17 mouse cellular contexts compared by ENCODE assay signal in genomic region chr14:121064726-121065125, GRCm38 (mm10). TPM values are rescaled to one million over a fixed set of nuclear protein-coding genes. Genes with fewer than 3 reads are reported as not detected.
DNase-seq lines count a peak whose midpoint lies in the region; ATAC-seq lines count a peak whose summit lies in the region.
"Had no signal": no experiment of that assay in that cellular context is flagged by ENCODE, and none has a peak within 500 bp of the region (broad histone marks: within the 10 kb centered on the region; RNA-seq: fewer than 3 reads in every experiment).

No protein-coding gene starts in this region.

- peaks cover 54% of the 10 kb centered on the region for H3K4me1 ChIP-seq in forebrain, embryonic 13.5 days
- H3K4me1 ChIP-seq in forebrain, embryonic 10.5 days = peaks cover 52% of the 10 kb centered on the region
- peaks cover 45% of the 10 kb centered on the region for H3K4me1 ChIP-seq in hindbrain, embryonic 15.5 days (replicated peaks)
- H3K4me1 ChIP-seq in hindbrain, embryonic 14.5 days (replicated peaks; ENCODE audit: control insufficient read depth, insufficient read depth, low read length) = peaks cover 25% of the 10 kb centered on the region
- peaks cover 39% of the 10 kb centered on the region for H3K4me1 ChIP-seq in neural tube, embryonic 15.5 days

- WGBS in forebrain, embryonic 13.5 days = 19% methylated on average over 1 of the region's 1 CpGs
- 75% methylated on average over 1 of the region's 1 CpGs for whole genome bisulfite sequencing in forebrain, embryonic 10.5 days
- WGBS in hindbrain, embryonic 15.5 days = 45% methylated on average over 1 of the region's 1 CpGs
- WGBS in hindbrain, embryonic 14.5 days = 29% methylated on average over 1 of the region's 1 CpGs
- 58% methylated on average over 1 of the region's 1 CpGs for WGBS in neural tube, embryonic 15.5 days

- H3K27me3 ChIP-seq in forebrain, embryonic 13.5 days = no peaks in the 10 kb centered on the region
- no peaks in the 10 kb centered on the region for H3K27me3 ChIP-seq in forebrain, embryonic 10.5 days (ENCODE audit: poor library complexity, severe bottlenecking)
- H3K27me3 ChIP-seq in hindbrain, embryonic 15.5 days = no peaks in the 10 kb centered on the region
- no peaks in the 10 kb centered on the region for H3K27me3 ChIP-seq in hindbrain, embryonic 14.5 days (ENCODE audit: control insufficient read depth, insufficient read depth, low read length)
- no peaks in the 10 kb centered on the region for H3K27me3 ChIP-seq in neural tube, embryonic 15.5 days (replicated peaks)
- H3K27me3 ChIP-seq: heart, embryonic 15.5 days; hindbrain, embryonic 13.5 days had no signal

- H3K4me2 ChIP-seq in forebrain, embryonic 13.5 days = no peak overlapping the region
- no peak overlapping the region for H3K4me2 ChIP-seq in hindbrain, embryonic 15.5 days
- no peak overlapping the region for H3K4me2 ChIP-seq in hindbrain, embryonic 14.5 days (replicated peaks)
- H3K4me2 ChIP-seq in neural tube, embryonic 15.5 days = no peak overlapping the region
- H3K4me2 ChIP-seq: heart, embryonic 11.5 days; heart, embryonic 15.5 days; hindbrain, embryonic 13.5 days had no signal

- peaks cover 5% of the 10 kb centered on the region; the same call in 1 of the 2 replicates for H3K36me3 ChIP-seq in forebrain, embryonic 13.5 days (ENCODE audit: poor library complexity, severe bottlenecking)
- peaks cover 14% of the 10 kb centered on the region for H3K36me3 ChIP-seq in forebrain, embryonic 10.5 days (replicated peaks)
- 0 out of 2 replicates have a peak, but pooled peaks cover 4% of the 10 kb centered on the region for H3K36me3 ChIP-seq in hindbrain, embryonic 15.5 days
- peaks cover 4% of the 10 kb centered on the region; the same call in 1 of the 2 replicates for H3K36me3 ChIP-seq in hindbrain, embryonic 14.5 days (replicated peaks; ENCODE audit: control insufficient read depth, insufficient read depth)
- H3K36me3 ChIP-seq in neural tube, embryonic 15.5 days = 0 out of 2 replicates have a peak, but pooled peaks cover 6% of the 10 kb centered on the region

- no peak for DNase-seq in forebrain, embryonic 10.5 days (ENCODE audit: extremely low spot score, low spot score)
- no peak for DNase-seq in hindbrain, embryonic 14.5 days (ENCODE audit: low spot score)
- DNase-seq in Muller cell, postnatal 12 days (ENCODE audit: inconsistent ontology term) = peak; percentile 46
- peak; percentile 64 for DNase-seq in brain, adult 2 months (ENCODE audit: low read depth, low spot score)
- DNase-seq: adrenal gland, adult 8-10 months; adrenal gland, postnatal 36 days; gastrocnemius, postnatal 14 days; heart, adult 2 months; heart, postnatal 14 days; kidney, adult 18-20 months had no signal

- H3K4me3 ChIP-seq in forebrain, embryonic 13.5 days = no peak overlapping the region
- H3K4me3 ChIP-seq in forebrain, embryonic 10.5 days = no peak overlapping the region
- H3K4me3 ChIP-seq in hindbrain, embryonic 15.5 days = no peak overlapping the region
- no peak overlapping the region for H3K4me3 ChIP-seq in hindbrain, embryonic 14.5 days (replicated peaks; ENCODE audit: low read length)
- no peak overlapping the region for H3K4me3 ChIP-seq in neural tube, embryonic 15.5 days (replicated peaks)
- H3K4me3 ChIP-seq: embryonic facial prominence, embryonic 10.5 days; heart, adult 2 months; heart, embryonic 15.5 days; hindbrain, embryonic 13.5 days had no signal

- no peak for ATAC-seq in forebrain, embryonic 13.5 days
- no peak for ATAC-seq in hindbrain, embryonic 15.5 days (ENCODE audit: low FRiP score, low read depth)
- no peak for ATAC-seq in hindbrain, embryonic 14.5 days (ENCODE audit: low FRiP score)
- ATAC-seq in neural tube, embryonic 15.5 days (ENCODE audit: low FRiP score) = no peak

- peak overlapping the region; percentile 48; the same call in 1 of the 2 replicates for H3K27ac ChIP-seq in forebrain, embryonic 13.5 days
- H3K27ac ChIP-seq in forebrain, embryonic 10.5 days = no peak overlapping the region
- H3K27ac ChIP-seq in hindbrain, embryonic 15.5 days (replicated peaks) = 0 out of 2 replicates have a peak overlapping the region, but pooled peaks have one; percentile 25
- no peak overlapping the region for H3K27ac ChIP-seq in hindbrain, embryonic 14.5 days
- no peak overlapping the region for H3K27ac ChIP-seq in neural tube, embryonic 15.5 days (replicated peaks)
- H3K27ac ChIP-seq: embryonic facial prominence, embryonic 10.5 days; heart, adult 2 months; heart, embryonic 15.5 days; hindbrain, embryonic 13.5 days had no signal

- no peaks in the 10 kb centered on the region for H3K9me3 ChIP-seq in forebrain, embryonic 13.5 days (replicated peaks)
- H3K9me3 ChIP-seq in forebrain, embryonic 10.5 days = peaks cover 6% of the 10 kb centered on the region
- H3K9me3 ChIP-seq in hindbrain, embryonic 15.5 days = no peaks in the 10 kb centered on the region
- no peaks in the 10 kb centered on the region for H3K9me3 ChIP-seq in hindbrain, embryonic 14.5 days (ENCODE audit: control insufficient read depth, low read length)
- no peaks in the 10 kb centered on the region for H3K9me3 ChIP-seq in neural tube, embryonic 15.5 days (replicated peaks)
- H3K9me3 ChIP-seq: heart, embryonic 15.5 days; hindbrain, embryonic 13.5 days had no signal

- no peak overlapping the region for H3K9ac ChIP-seq in forebrain, embryonic 13.5 days
- H3K9ac ChIP-seq in hindbrain, embryonic 15.5 days = no peak overlapping the region
- no peak overlapping the region for H3K9ac ChIP-seq in hindbrain, embryonic 14.5 days
- no peak overlapping the region for H3K9ac ChIP-seq in neural tube, embryonic 15.5 days (replicated peaks)
- H3K9ac ChIP-seq: heart, embryonic 15.5 days; hindbrain, embryonic 13.5 days had no signal

RNA-seq across cellular contexts. Expression of gene Farp1, which starts 29.7 kb away (rescaled TPM):
- polyA plus RNA-seq in forebrain, embryonic 13.5 days (2015; fragmentation: Nextera tagmentation; extraction: Ambion mirVana) = 15.9 and 17.7 TPM in 2 replicates
- 21.7 and 22.9 TPM in 2 replicates for polyA plus RNA-seq in forebrain, embryonic 10.5 days (2016; fragmentation: Nextera tagmentation; extraction: Ambion mirVana)
- 34.1 and 38.1 TPM in 2 replicates for polyA plus RNA-seq in hindbrain, embryonic 15.5 days (2015; fragmentation: Nextera tagmentation; extraction: Ambion mirVana)
- 44.6 and 45.2 TPM in 2 replicates for polyA plus RNA-seq in hindbrain, embryonic 14.5 days (2014; fragmentation: Nextera tagmentation; extraction: Ambion mirVana)
- polyA plus RNA-seq in neural tube, embryonic 15.5 days (2015; fragmentation: Nextera tagmentation; extraction: Ambion mirVana) = 28.1 and 28.5 TPM in 2 replicates

Comparison
In these comparisons a context has a peak if more than half of its experiments do, and no peak if none do; other contexts are left out.
1. H3K27ac ChIP-seq: peak in forebrain, embryonic 13.5 days (single experiment) and hindbrain, embryonic 15.5 days (single experiment); none in forebrain, embryonic 10.5 days (single experiment), hindbrain, embryonic 14.5 days (single experiment) and neural tube, embryonic 15.5 days (single experiment).
2. DNase-seq: peak in Muller cell, postnatal 12 days (single experiment) and brain, adult 2 months (single experiment); none in forebrain, embryonic 10.5 days (single experiment) and hindbrain, embryonic 14.5 days (single experiment).